Mouse (Mus musculus): Measurements from ENCODE around the gene Syngr4.

GRCm38 (mm10) chr7:45895931-45896516, 490 bp downstream of the Syngr4 start:
- TF ChIP-seq CTCF (IDR thresholded peaks at IDR 0.05; ENCODE audit: low read depth) (no peak), EP300 (IDR thresholded peaks at IDR 0.05; ENCODE audit: low read depth) (no peak)

Measured in heart, postnatal 0 days (tissue).